Mouse (Mus musculus) small intestine, adult 2 months (tissue): ENCODE data around the gene Lrrn2. TPM values are rescaled to one million over a fixed set of nuclear protein-coding genes. Genes with fewer than 3 reads are reported as not detected.
A peak's percentile ranks its signal among the peaks of the same experiment; 100 is the strongest.
"Not testable (repeated sequence)": the region's sequence is repeated elsewhere in the genome, so short reads cannot be mapped to it uniquely, and the experiment has no call there.

Experiments
- H3K27ac ChIP-seq: fragments of 200-500 bp; 2 replicates; pipeline ENCODE4 v1.5.1; 2012; ENCODE audit warnings: low read depth, low read length, control low read depth, inconsistent platforms; ENCODE audit not compliant: insufficient read depth
- H3K27me3 ChIP-seq: fragments of 200-500 bp; 2 replicates; pipeline ENCODE4 v1.6.1; 2012; ENCODE audit warnings: mild to moderate bottlenecking, moderate library complexity, low read length, inconsistent platforms; ENCODE audit not compliant: control insufficient read depth, insufficient read depth
- H3K36me3 ChIP-seq: fragments of 200-500 bp; 2 replicates; pipeline ENCODE4 v1.6.1; 2012; ENCODE audit warnings: mild to moderate bottlenecking, low read length, control low read depth, inconsistent platforms; ENCODE audit not compliant: control insufficient read depth, insufficient read depth
- H3K4me1 ChIP-seq: fragments of 200-500 bp; 2 replicates; pipeline ENCODE4 v1.6.1; 2012; ENCODE audit warnings: low read length, inconsistent platforms, mixed read lengths; ENCODE audit not compliant: control insufficient read depth, insufficient read depth, insufficient read length
- H3K4me3 ChIP-seq: fragments of 200-500 bp; 2 replicates; pipeline ENCODE4 v1.5.1; 2012; ENCODE audit warnings: low read depth, mild to moderate bottlenecking, control low read depth, inconsistent platforms, low read length, moderate library complexity
- CTCF ChIP-seq: fragments of 200-500 bp; IDR thresholded peaks from 2 replicates; pipeline ENCODE4 v1.5.1; 2012; ENCODE audit warnings: low read depth, mild to moderate bottlenecking, control low read depth, inconsistent platforms, low read length, moderate library complexity, mixed read lengths; ENCODE audit not compliant: insufficient replicate concordance, insufficient read length; ENCODE audit errors: extremely low read depth
- POLR2A ChIP-seq: fragments of 200-500 bp; IDR thresholded peaks from 2 replicates; pipeline ENCODE4 v1.6.1; 2012; ENCODE audit warnings: low read depth, mild to moderate bottlenecking, control low read depth, inconsistent platforms, low read length, moderate library complexity
- WGBS: fragments of 180-500 bp; shearing (Covaris S2); methylation state at CpG from one replicate; pipeline ENCODE4 v1.1.7; 2018; 5-methylcytosine and 5-hydroxymethylcytosine counted together
- polyA plus RNA-seq: library from polyadenylated mRNA; depleted of rRNA; stranded (reverse); fragments of >200 nt; gene quantifications from 2 replicates; pipeline ENCODE4 v1.2.3, GENCODE M21; 2012; rRNA removed

Lrrn2 gene
- polyA plus RNA-seq, 1 experiment: 1.1 TPM

- Histone ChIP-seq H3K27ac (no peak overlapping the region), H3K4me1 (no peaks in the 10 kb centered on the region), H3K27me3 (no peaks in the 10 kb centered on the region), H3K36me3 (peaks cover 32% of the 10 kb centered on the region), H3K4me3 (no peak overlapping the region)
- TF ChIP-seq CTCF: peak; percentile 56; the same call in 1 of the 2 replicates
- no peak for TF ChIP-seq POLR2A
- WGBS: 68% methylated on average over 7 of the region's 7 CpGs
Observed at GRCm38 (mm10) chr1:132982728-132983127, 102.7 kb downstream of the Lrrn2 start.

DNA sequence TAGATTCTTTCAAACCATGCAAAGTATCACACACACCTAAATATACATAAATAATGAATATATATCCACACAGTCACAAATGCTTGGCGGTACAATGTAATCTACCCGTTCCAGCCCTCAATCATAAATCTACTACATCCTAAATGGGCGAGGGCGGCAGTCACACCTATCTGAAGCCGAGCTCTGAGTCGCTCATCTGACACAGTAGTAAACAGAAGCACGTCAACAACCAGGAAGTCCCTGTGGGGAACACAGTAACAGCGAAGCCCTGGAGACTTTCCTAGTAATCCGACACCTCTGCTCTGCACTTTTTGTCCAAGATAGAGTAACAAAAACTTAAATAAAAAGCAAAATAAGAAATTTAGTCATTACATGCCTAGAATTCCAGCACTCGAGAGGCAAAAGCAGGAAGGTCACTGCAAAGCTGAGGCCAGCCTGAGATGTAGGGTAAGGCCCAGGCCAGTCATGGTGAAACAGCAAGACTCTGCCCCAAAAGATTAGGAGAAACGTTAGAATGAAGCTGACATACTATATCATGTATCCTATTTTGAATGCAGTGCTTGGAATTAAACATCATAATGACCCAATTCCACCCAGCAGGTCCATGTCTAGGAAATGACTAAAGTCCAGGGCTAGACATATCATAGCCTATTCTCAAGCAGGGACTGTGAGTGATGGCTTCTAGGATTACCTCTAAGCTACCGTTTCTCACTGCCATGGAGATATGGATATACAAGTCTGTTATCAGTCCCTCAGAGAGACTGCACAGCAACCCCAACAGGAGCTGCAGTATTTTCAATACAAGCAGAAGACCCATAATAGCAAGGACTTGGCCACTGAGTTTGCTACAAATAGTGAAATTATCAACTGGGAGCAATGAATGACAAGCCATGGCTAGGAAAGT lies 108.7 kb downstream of the Lrrn2 start:
- not testable (repeated sequence) for H3K4me3 ChIP-seq, H3K27ac ChIP-seq, H3K4me1 ChIP-seq, H3K27me3 ChIP-seq
- H3K36me3 ChIP-seq: peaks cover 60% of the 10 kb centered on the region
- WGBS: 76% methylated on average over 12 of the region's 12 CpGs

Other genes starting within 250 kb of the Lrrn2 start
- 0.90 and 2.0 TPM in 2 replicates for gene Nfasc, start 138.5 kb upstream of the Lrrn2 start, polyA plus RNA-seq
- 6.1 and 11.2 TPM in 2 replicates for gene Mdm4, start 150.3 kb downstream of the Lrrn2 start, polyA plus RNA-seq
- 13.2 and 23.9 TPM in 2 replicates for gene Pik3c2b, start 165.4 kb downstream of the Lrrn2 start, polyA plus RNA-seq